Mouse (Mus musculus): ENCODE data around the gene Olfr643.

DNA sequence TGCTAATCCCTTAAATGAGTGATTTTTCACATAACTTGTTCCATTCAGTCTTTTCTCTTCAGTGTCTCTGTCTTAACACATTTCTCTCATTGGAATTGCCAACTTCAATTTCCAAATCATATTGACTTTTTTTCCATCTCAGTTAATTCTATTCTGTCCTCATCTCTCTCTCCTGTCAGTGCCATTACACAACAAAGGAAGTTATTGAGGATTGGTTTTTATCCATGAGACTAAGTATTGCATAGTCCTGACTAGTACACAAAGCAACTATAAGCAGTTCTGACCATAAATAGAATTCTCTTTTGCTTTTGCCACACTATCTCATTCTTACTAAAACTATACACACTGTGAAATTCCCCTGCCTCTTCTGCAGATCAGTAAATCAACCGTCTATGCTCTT, 41.9 kb upstream of the Olfr643 start:
- no peak for TF ChIP-seq CTCF (conservative IDR thresholded peaks at IDR 0.05; ENCODE audit: low read length)
- TF ChIP-seq NANOG (IDR thresholded peaks at IDR 0.05; ENCODE audit: borderline replicate concordance, low read length) = no peak

All from E14TG2a.4 (cell line).